Mouse (Mus musculus) lung, embryonic 15.5 days (tissue): ENCODE measurements at regions not wholly inside any gene's neighbourhood (a gene's known extent, or its start where the extent isn't known, plus 50 kb on each side); places are given as distances from the start of the nearest gene placed in this dataset.
A peak's percentile ranks its signal among the peaks of the same experiment; 100 is the strongest.
"Not testable (repeated sequence)": the region's sequence is repeated elsewhere in the genome, so short reads cannot be mapped to it uniquely, and the experiment has no call there.

ENCODE experiments used
- ATAC-seq: fragments of 200-750 bp; cut with Nextera tagmentation; 2 replicates; pipeline ENCODE4 v1.8.0; 2017; ENCODE audit warnings: moderate number of reproducible peaks, borderline replicate concordance; ENCODE audit not compliant: low FRiP score, low TSS enrichment; ENCODE audit errors: extremely low read depth
- H3K27ac ChIP-seq: fragments of 300-500 bp; sonication (generic); 2 replicates; pipeline ENCODE4 v1.5.1; 2015; ENCODE audit warnings: moderate library complexity, mild to moderate bottlenecking, inconsistent platforms
- H3K27me3 ChIP-seq: fragments of 300-500 bp; sonication (generic); 2 replicates; pipeline ENCODE4 v1.6.1; 2015; ENCODE audit warnings: inconsistent platforms
- H3K36me3 ChIP-seq: fragments of 300-500 bp; sonication (generic); 2 replicates; pipeline ENCODE4 v1.6.1; 2015; ENCODE audit warnings: inconsistent platforms
- H3K4me1 ChIP-seq: fragments of 300-500 bp; sonication (generic); 2 replicates; pipeline ENCODE4 v1.6.1; 2015; ENCODE audit warnings: inconsistent platforms
- H3K4me2 ChIP-seq: fragments of 300-500 bp; sonication (generic); 2 replicates; pipeline ENCODE4 v1.6.1; 2015; ENCODE audit warnings: inconsistent platforms, mild to moderate bottlenecking, moderate library complexity
- H3K4me3 ChIP-seq: fragments of 300-500 bp; sonication (generic); 2 replicates; pipeline ENCODE4 v1.5.1; 2015; ENCODE audit warnings: mild to moderate bottlenecking, inconsistent platforms
- H3K9ac ChIP-seq: fragments of 300-500 bp; sonication (generic); 2 replicates; pipeline ENCODE4 v1.6.1; 2015; ENCODE audit warnings: inconsistent platforms
- H3K9me3 ChIP-seq: fragments of 300-500 bp; sonication (generic); 2 replicates; pipeline ENCODE4 v1.6.1; 2016; ENCODE audit warnings: inconsistent platforms
- WGBS: fragments of 180-500 bp; shearing (Covaris S2); methylation state at CpG from one replicate; pipeline ENCODE4 v1.1.7; 2015; 5-methylcytosine and 5-hydroxymethylcytosine counted together

- H3K27me3 ChIP-seq = no peaks in the 10 kb centered on the region; the same call in 1 of the 2 replicates
- H3K9me3 ChIP-seq = no peaks in the 10 kb centered on the region
- H3K9ac ChIP-seq = no peak overlapping the region
- no peaks in the 10 kb centered on the region for H3K36me3 ChIP-seq
- no peak overlapping the region for H3K4me2 ChIP-seq
- WGBS = 17% methylated on average over 8 of the region's 8 CpGs
- H3K4me3 ChIP-seq = no peak overlapping the region
- no peak overlapping the region for H3K27ac ChIP-seq
- peaks cover 22% of the 10 kb centered on the region; the same call in 1 of the 2 replicates for H3K4me1 ChIP-seq
- peak; percentile 4; the same call in 1 of the 2 replicates for ATAC-seq
Measured at GRCm38 (mm10) chr13:73071032-73071431, 189.2 kb upstream of the Irx4 start.

DNA sequence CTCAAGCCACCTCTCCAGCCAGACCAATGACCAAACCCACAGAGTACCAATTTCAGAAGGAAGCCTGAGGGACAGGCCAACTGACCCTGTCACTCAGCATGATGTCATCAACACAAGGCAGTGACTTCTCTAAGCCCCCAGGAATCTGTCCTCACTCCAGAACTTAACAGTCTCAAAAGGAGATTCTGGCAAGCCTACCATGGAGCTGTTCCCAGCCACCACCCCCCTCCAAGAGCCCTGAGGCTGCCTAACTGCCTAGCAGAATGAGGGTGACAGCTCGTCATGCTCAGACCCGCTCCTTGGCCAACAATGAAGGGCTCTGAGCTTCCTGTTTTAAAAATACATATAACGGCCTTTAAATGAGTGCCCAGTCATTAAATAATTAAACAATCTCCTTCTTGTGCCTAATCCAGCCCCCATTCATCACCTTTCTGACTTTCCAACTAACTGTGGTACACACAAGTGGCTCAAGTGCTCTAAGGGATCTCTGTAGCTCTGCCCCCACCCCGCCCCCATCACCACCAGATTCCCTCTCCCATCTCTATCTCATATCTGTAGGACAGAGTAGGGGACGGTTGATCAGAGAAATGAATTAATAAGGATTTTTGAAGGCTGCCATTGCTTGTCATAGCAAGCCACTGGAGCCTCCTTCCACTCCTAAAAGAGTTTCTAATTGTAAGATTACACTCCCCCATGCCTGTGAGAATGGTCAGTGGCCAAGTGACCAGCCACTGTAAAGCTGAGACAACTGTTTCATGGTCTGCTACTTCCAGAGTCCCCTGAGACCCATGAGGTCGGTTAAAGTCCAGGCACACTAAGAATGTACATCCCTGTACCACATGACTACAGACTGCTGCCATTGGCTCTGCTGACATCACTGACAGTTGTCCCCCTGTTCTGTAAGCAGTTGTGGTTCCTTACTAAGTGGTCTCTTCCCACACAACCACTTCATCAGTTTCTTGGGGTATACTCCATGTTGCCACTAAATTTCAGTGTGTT is 188.1 kb upstream of the Irx4 start:
- 31% methylated on average over 6 of the region's 6 CpGs for WGBS
- H3K27me3 ChIP-seq = no peaks in the 10 kb centered on the region; the same call in 1 of the 2 replicates
- no peak overlapping the region for H3K9ac ChIP-seq
- no peak overlapping the region for H3K4me3 ChIP-seq
- H3K27ac ChIP-seq = no peak overlapping the region
- peaks cover 22% of the 10 kb centered on the region; the same call in 1 of the 2 replicates for H3K4me1 ChIP-seq
- no peak overlapping the region for H3K4me2 ChIP-seq
- no peak for ATAC-seq
- no peaks in the 10 kb centered on the region for H3K9me3 ChIP-seq
- H3K36me3 ChIP-seq = no peaks in the 10 kb centered on the region

GRCm38 (mm10) chr13:73077866-73078430 is 182.3 kb upstream of the Irx4 start:
- H3K4me1 ChIP-seq = no peaks in the 10 kb centered on the region
- ATAC-seq = no peak
- no peaks in the 10 kb centered on the region for H3K9me3 ChIP-seq
- no peak overlapping the region for H3K4me2 ChIP-seq
- H3K9ac ChIP-seq = no peak overlapping the region
- H3K27me3 ChIP-seq = no peaks in the 10 kb centered on the region
- no peak overlapping the region for H3K4me3 ChIP-seq
- WGBS = 59% methylated on average over 2 of the region's 2 CpGs
- H3K27ac ChIP-seq = no peak overlapping the region
- H3K36me3 ChIP-seq = no peaks in the 10 kb centered on the region

DNA sequence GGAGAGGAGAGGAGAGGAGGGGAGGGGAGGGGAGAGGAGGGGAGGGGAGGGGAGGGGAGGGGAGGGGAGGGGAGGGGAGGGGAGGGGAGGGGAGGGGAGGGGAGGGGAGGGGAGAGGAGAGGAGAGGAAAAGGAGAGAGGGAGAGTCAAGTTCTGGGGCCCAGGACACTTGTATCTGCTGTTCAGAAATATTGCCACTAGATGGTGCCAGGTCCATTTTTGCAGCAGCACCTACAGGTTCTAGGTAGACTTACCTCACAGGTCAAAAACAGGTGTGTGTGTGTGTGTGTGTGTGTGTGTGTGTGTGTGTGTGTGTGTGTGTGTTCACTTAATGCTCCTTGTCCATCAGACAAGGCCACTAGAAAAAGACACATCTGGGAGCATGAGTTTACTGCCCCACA is 172.5 kb upstream of the Irx4 start:
- H3K9me3 ChIP-seq = not testable (repeated sequence)

DNA sequence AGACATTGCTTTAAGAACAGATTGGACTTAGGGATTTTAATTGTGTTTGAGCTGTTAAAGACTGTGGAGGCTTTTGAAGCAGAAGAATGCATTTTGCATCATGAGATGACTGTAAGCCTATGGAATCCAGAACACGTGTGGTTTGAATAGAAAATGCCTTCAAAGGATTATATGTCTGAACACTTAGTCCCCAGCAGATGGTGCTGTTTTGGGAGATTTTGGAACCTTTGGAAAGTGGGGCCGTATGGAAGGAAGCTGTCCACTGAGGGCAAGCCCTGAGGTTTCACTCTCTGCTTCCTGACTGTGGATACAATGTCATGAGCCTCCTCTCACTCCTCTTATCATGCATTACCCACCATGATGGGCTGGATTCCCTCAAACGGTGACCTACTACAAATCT is 168.4 kb upstream of the Irx4 start:
- H3K27me3 ChIP-seq = no peaks in the 10 kb centered on the region
- no peak overlapping the region for H3K9ac ChIP-seq
- H3K4me1 ChIP-seq = no peaks in the 10 kb centered on the region
- H3K4me3 ChIP-seq = no peak overlapping the region
- H3K36me3 ChIP-seq = no peaks in the 10 kb centered on the region
- 44% methylated on average over 3 of the region's 3 CpGs for WGBS
- H3K4me2 ChIP-seq = no peak overlapping the region
- H3K9me3 ChIP-seq = no peaks in the 10 kb centered on the region
- no peak for ATAC-seq
- no peak overlapping the region for H3K27ac ChIP-seq

More for the DNA sequence above, 172.5 kb upstream of the Irx4 start:
- not testable (repeated sequence) for H3K4me2 ChIP-seq, ATAC-seq, H3K36me3 ChIP-seq, H3K27me3 ChIP-seq, H3K27ac ChIP-seq, H3K4me3 ChIP-seq, H3K9ac ChIP-seq, H3K4me1 ChIP-seq

GRCm38 (mm10) chr13:73097502-73097901 is 162.8 kb upstream of the Irx4 start:
- no peaks in the 10 kb centered on the region for H3K4me1 ChIP-seq
- H3K27ac ChIP-seq = no peak overlapping the region
- no peak for ATAC-seq
- WGBS = 76% methylated on average over 9 of the region's 9 CpGs
- no peaks in the 10 kb centered on the region for H3K27me3 ChIP-seq
- no peak overlapping the region for H3K9ac ChIP-seq
- no peak overlapping the region for H3K4me2 ChIP-seq
- H3K9me3 ChIP-seq = no peaks in the 10 kb centered on the region
- no peak overlapping the region for H3K4me3 ChIP-seq
- H3K36me3 ChIP-seq = no peaks in the 10 kb centered on the region

DNA sequence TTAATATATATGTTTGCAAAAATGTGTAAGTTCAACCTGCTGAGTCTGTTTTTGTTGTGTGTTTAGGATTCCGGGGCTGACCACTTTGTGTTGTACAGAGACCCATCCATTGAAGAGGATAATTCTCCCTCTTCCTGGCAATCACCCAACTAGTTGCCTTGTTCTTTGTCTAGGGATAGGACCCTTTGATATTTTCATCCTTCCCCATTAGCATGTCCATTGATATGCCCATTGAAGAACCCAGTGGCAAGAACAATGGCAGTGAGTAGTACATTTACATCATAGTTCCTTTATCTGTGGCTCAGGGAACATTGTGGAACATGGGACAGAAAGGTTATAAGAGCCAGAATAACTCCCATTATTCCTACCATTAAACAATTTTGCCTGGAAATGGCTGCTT is 160.9 kb upstream of the Irx4 start:
- no peak overlapping the region for H3K4me2 ChIP-seq
- no peaks in the 10 kb centered on the region for H3K4me1 ChIP-seq
- H3K27ac ChIP-seq = no peak overlapping the region
- H3K36me3 ChIP-seq = no peaks in the 10 kb centered on the region
- H3K27me3 ChIP-seq = no peaks in the 10 kb centered on the region
- WGBS = 89% methylated on average over 1 of the region's 1 CpGs
- ATAC-seq = no peak
- H3K9me3 ChIP-seq = no peaks in the 10 kb centered on the region
- H3K9ac ChIP-seq = no peak overlapping the region
- no peak overlapping the region for H3K4me3 ChIP-seq

DNA sequence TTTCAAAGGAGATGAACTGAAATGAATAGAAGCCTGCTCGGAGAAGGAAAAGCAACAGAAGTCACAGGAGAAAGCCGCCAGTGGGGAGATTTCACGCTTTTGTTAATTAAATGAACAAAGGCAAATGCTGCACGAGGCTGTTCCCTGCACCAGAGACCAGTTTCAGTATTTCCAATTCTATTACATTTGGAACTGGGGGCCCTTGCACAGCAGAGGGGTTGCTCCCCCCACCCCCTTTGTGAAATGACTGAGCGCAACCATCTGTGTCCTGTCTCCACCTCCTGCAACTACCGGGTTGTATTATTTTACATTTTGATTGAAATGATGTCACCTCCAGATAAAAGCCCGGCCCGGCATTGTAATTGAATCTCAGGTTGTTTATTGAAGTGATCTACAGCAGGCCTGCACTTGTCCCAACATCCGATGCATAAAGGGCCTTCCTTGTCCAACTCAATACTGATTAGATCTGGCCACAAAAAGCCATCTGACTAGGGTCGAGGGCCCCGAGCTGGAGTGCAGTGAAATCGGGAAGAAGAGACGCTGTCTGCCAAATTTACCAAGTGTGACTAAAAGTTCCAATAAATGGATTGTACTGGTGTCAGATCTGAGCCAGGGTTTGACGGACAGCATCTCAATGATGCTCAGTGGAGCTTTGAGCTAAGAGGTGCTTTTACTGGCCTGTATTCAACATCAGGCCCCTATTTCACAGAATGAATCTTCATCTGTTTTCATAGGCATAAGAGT is 152.9 kb upstream of the Irx4 start:
- Histone ChIP-seq H3K4me3 (no peak overlapping the region), H3K9me3 (no peaks in the 10 kb centered on the region), H3K36me3 (no peaks in the 10 kb centered on the region), H3K9ac (no peak overlapping the region), H3K4me1 (no peaks in the 10 kb centered on the region), H3K27ac (no peak overlapping the region), H3K4me2 (no peak overlapping the region), H3K27me3 (no peaks in the 10 kb centered on the region)
- no peak for ATAC-seq
- WGBS = 68% methylated on average over 14 of the region's 14 CpGs

GRCm38 (mm10) chr13:73116822-73117632 is 143.3 kb upstream of the Irx4 start:
- H3K4me3 ChIP-seq = no peak overlapping the region
- no peaks in the 10 kb centered on the region for H3K4me1 ChIP-seq
- WGBS = 63% methylated on average over 22 of the region's 22 CpGs
- no peak overlapping the region for H3K27ac ChIP-seq
- H3K27me3 ChIP-seq = no peaks in the 10 kb centered on the region
- H3K4me2 ChIP-seq = no peak overlapping the region
- no peaks in the 10 kb centered on the region for H3K9me3 ChIP-seq
- no peaks in the 10 kb centered on the region for H3K36me3 ChIP-seq
- ATAC-seq = no peak
- H3K9ac ChIP-seq = no peak overlapping the region

- H3K27me3 ChIP-seq = no peaks in the 10 kb centered on the region
- H3K4me1 ChIP-seq = no peaks in the 10 kb centered on the region
- H3K4me3 ChIP-seq = no peak overlapping the region
- H3K36me3 ChIP-seq = no peaks in the 10 kb centered on the region
- H3K4me2 ChIP-seq = no peak overlapping the region
- ATAC-seq = no peak
- no peaks in the 10 kb centered on the region for H3K9me3 ChIP-seq
- H3K9ac ChIP-seq = no peak overlapping the region
- WGBS = 82% methylated on average over 15 of the region's 15 CpGs
- H3K27ac ChIP-seq = no peak overlapping the region
Measured at GRCm38 (mm10) chr13:73117633-73118076, 142.6 kb upstream of the Irx4 start.

GRCm38 (mm10) chr13:73122945-73123344 is 137.3 kb upstream of the Irx4 start:
- no peak overlapping the region for H3K4me3 ChIP-seq
- H3K36me3 ChIP-seq = no peaks in the 10 kb centered on the region
- H3K27me3 ChIP-seq = no peaks in the 10 kb centered on the region
- ATAC-seq = no peak
- H3K9ac ChIP-seq = no peak overlapping the region
- H3K4me2 ChIP-seq = no peak overlapping the region
- no peak overlapping the region for H3K27ac ChIP-seq
- H3K4me1 ChIP-seq = no peaks in the 10 kb centered on the region
- H3K9me3 ChIP-seq = no peaks in the 10 kb centered on the region
- 88% methylated on average over 1 of the region's 1 CpGs for WGBS
